9 mouse cellular contexts compared by ENCODE assay signal in the genomic region with DNA sequence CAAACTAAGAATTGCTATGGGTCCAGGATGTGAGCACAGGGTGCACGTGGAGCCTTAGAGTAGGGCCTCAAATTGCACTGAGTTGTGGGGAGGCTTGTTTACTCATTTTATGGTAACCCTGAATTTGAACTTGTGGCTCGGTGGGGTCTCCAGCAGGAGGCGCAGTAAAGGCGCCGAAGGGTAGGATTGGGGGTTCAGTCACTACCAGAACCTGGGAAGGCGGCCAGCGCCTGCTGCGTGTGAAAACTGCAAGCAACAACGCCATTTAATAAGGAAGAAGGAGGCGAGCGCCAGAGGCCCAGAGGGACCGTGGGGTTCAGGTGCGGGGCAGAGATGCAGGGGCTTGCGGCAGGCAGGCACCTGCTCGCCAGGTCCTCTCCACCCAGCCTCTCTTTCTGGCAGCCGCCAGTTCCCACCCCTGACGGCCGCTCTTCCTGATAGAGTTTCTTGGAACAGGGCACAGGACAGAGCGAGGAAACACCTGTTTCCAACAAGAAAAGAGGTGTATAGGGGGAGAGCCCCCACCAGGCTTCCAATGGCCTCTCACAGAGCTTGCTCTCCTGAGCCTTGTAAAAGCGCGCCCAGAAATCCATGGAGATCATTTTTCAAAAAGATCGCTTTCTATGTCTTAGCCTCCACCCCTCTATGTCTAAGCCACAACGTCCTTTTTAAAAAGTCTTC. TPM values are rescaled to one million over a fixed set of nuclear protein-coding genes. Genes with fewer than 3 reads are reported as not detected.
DNase-seq lines count a peak whose midpoint lies in the region; ATAC-seq and TF ChIP-seq lines count a peak whose summit lies in the region.
"Had no signal": no experiment of that assay in that cellular context is flagged by ENCODE, and none has a peak within 500 bp of the region (broad histone marks: within the 10 kb centered on the region; RNA-seq: fewer than 3 reads in every experiment).

No protein-coding gene starts in this region.

- no peak overlapping the region for H3K27ac ChIP-seq in embryonic facial prominence, embryonic 10.5 days (replicated peaks)
- no peak overlapping the region for H3K27ac ChIP-seq in lung, embryonic 16.5 days (ENCODE audit: low read length)

- H3K27me3 ChIP-seq in E14TG2a.4 (ENCODE audit: insufficient read depth, low read length) = peaks cover 57% of the 10 kb centered on the region
- H3K27me3 ChIP-seq in embryonic facial prominence, embryonic 10.5 days (replicated peaks; ENCODE audit: low read depth, poor library complexity, severe bottlenecking) = peaks cover 80% of the 10 kb centered on the region
- H3K27me3 ChIP-seq in lung, embryonic 16.5 days (ENCODE audit: control insufficient read depth, insufficient read depth, low read depth, low read length) = peaks cover 37% of the 10 kb centered on the region

- H3K4me1 ChIP-seq in E14TG2a.4 (replicated peaks; ENCODE audit: low read depth, low read length) = no peaks in the 10 kb centered on the region
- H3K4me1 ChIP-seq in embryonic facial prominence, embryonic 10.5 days = peaks cover 13% of the 10 kb centered on the region
- 0 out of 2 replicates have a peak, but pooled peaks cover 2% of the 10 kb centered on the region for H3K4me1 ChIP-seq in lung, embryonic 16.5 days (replicated peaks; ENCODE audit: control insufficient read depth, insufficient read depth, low read length)

- H3K36me3 ChIP-seq in E14TG2a.4 (ENCODE audit: insufficient read depth, low read length) = no peaks in the 10 kb centered on the region
- H3K36me3 ChIP-seq in embryonic facial prominence, embryonic 10.5 days (replicated peaks) = no peaks in the 10 kb centered on the region
- H3K36me3 ChIP-seq in lung, embryonic 16.5 days (ENCODE audit: control insufficient read depth, insufficient read depth, low read length) = no peaks in the 10 kb centered on the region

- DNase-seq in embryo, embryonic 10 days (ENCODE audit: low spot score) = peak; percentile 3
- no peak for DNase-seq in embryo, embryonic 9.5 days (ENCODE audit: extremely low spot score)
- peak; percentile 12 for DNase-seq in embryonic facial prominence, embryonic 10.5 days (ENCODE audit: low spot score)
- peak; percentile 46 for DNase-seq in heart, postnatal 4 days
- DNase-seq in testis, postnatal 10 days (ENCODE audit: low spot score) = peak; percentile 41
- no peak for DNase-seq in natural killer cell, adult 2 months (ENCODE audit: low spot score in 2 of 2)

- no peak for ATAC-seq in lung, embryonic 16.5 days (ENCODE audit: low read depth)

- peak overlapping the region; percentile 69 for H3K4me3 ChIP-seq in E14TG2a.4 (replicated peaks; ENCODE audit: low read length)
- H3K4me3 ChIP-seq in embryonic facial prominence, embryonic 10.5 days = peak overlapping the region; percentile 54
- peak overlapping the region; percentile 49 for H3K4me3 ChIP-seq in lung, embryonic 16.5 days (ENCODE audit: low read length)

- H3K4me2 ChIP-seq in lung, embryonic 16.5 days (ENCODE audit: low read depth, low read length) = peak overlapping the region; percentile 65

- TF ChIP-seq CTCF in E14TG2a.4 (conservative IDR thresholded peaks at IDR 0.05; ENCODE audit: low read length) = peak; percentile 33

- 19% methylated on average over 23 of the region's 23 CpGs for WGBS in embryonic facial prominence, embryonic 10.5 days
- WGBS in lung, embryonic 16.5 days = 18% methylated on average over 23 of the region's 23 CpGs

- no peak overlapping the region for H3K9ac ChIP-seq in lung, embryonic 16.5 days (ENCODE audit: low read length)

- no peaks in the 10 kb centered on the region for H3K9me3 ChIP-seq in E14TG2a.4 (ENCODE audit: low read length)
- H3K9me3 ChIP-seq in embryonic facial prominence, embryonic 10.5 days = no peaks in the 10 kb centered on the region
- H3K9me3 ChIP-seq in lung, embryonic 16.5 days (ENCODE audit: control insufficient read depth, low read length) = no peaks in the 10 kb centered on the region

RNA-seq across cellular contexts. Expression of gene Fgf16, which starts 1.1 kb away (rescaled TPM):
- polyA plus RNA-seq in embryonic facial prominence, embryonic 10.5 days (2016; fragmentation: Nextera tagmentation; extraction: Ambion mirVana) = 0.15 and 0.35 TPM in 2 replicates
- 1 to 10 TPM; 8.3 to 9.9 TPM for total RNA-seq in heart, postnatal 4 days (2021)
- not detected in 2 replicates for polyA plus RNA-seq in lung, embryonic 16.5 days (2015; fragmentation: Nextera tagmentation; extraction: Ambion mirVana)
- polyA plus RNA-seq: C2C12 had no signal

Comparison
In these comparisons a context has a peak if more than half of its experiments do, and no peak if none do; other contexts are left out.
1. DNase-seq: peak in embryo, embryonic 10 days (single experiment), embryonic facial prominence, embryonic 10.5 days (single experiment), heart, postnatal 4 days (single experiment) and testis, postnatal 10 days (single experiment); none in embryo, embryonic 9.5 days (single experiment) and natural killer cell, adult 2 months (0 of 2).
2. Peak in every context shown above with its lines, with median percentiles within 50 percentile points of each other: H3K4me3 ChIP-seq.